Mouse (Mus musculus) adrenal gland (tissue): ENCODE data around the gene Ftcd.

ENCODE experiments used
- intact Hi-C: fragments of 180-260 bp; cut with DNase I; formaldehyde crosslinking; loops from one replicate; pipeline ENCODE4 v1.15.1; 2025
- long read RNA-seq, 2 experiments: library from polyadenylated mRNA; unstranded; transcript quantifications; one replicate each; pipeline ENCODE4 v2.0.0; 2020; ENCODE audit warnings: borderline replicate concordance in 1 of 2; ENCODE audit not compliant: insufficient replicate concordance in 1 of 2

The Ftcd gene
- long read RNA-seq, experiment 1, result 0 reads
- long read RNA-seq, experiment 2, result 0 reads

- intact Hi-C loops, result no loop called here
Observed at GRCm38 (mm10) chr10:76575374-76575773, at the start of gene Ftcd. Gene Ftcd, plus strand, starts transcription at chr10:76575648.

- intact Hi-C loops, result no loop called here
Observed at GRCm38 (mm10) chr10:76530922-76531321, 44.5 kb upstream of the Ftcd start.

- intact Hi-C loops, result no loop called here
Observed at GRCm38 (mm10) chr10:76531375-76531774, 44.1 kb upstream of the Ftcd start, which contains the start of gene Lss. Gene Lss, plus strand, starts transcription at chr10:76531588.

- intact Hi-C loops, result no loop called here
Observed at GRCm38 (mm10) chr10:76531828-76532227, 43.6 kb upstream of the Ftcd start.

- intact Hi-C loops, result no loop called here
Observed at GRCm38 (mm10) chr10:76535526-76535925, 39.9 kb upstream of the Ftcd start.

GRCm38 (mm10) chr10:76537619-76538018 is 37.8 kb upstream of the Ftcd start:
- intact Hi-C loops, result no loop called here

- intact Hi-C loops, result no loop called here
Observed at GRCm38 (mm10) chr10:76541336-76542085, 33.9 kb upstream of the Ftcd start.

- intact Hi-C loops, result no loop called here
Observed at GRCm38 (mm10) chr10:76542636-76543375, 32.6 kb upstream of the Ftcd start.

GRCm38 (mm10) chr10:76546566-76546965 is 28.9 kb upstream of the Ftcd start:
- intact Hi-C loops, result no loop called here

GRCm38 (mm10) chr10:76548218-76548617 is 27.2 kb upstream of the Ftcd start:
- intact Hi-C loops, result no loop called here

- intact Hi-C loops, result loop anchor here (5.0 to 10.0 kb wide), 2 partner anchors 177 to 246 kb away; partner anchors contain the start of gene Col6a1
Observed at GRCm38 (mm10) chr10:76550458-76550857, 25.0 kb upstream of the Ftcd start.

GRCm38 (mm10) chr10:76551556-76551955 is 23.9 kb upstream of the Ftcd start:
- intact Hi-C loops, result loop anchor here (5.0 to 10.0 kb wide), 2 partner anchors 176 to 247 kb away; partner anchors contain the start of gene Col6a1

GRCm38 (mm10) chr10:76554061-76554460 is 21.4 kb upstream of the Ftcd start:
- intact Hi-C loops, result loop anchor here (5.0 to 10.0 kb wide), 2 partner anchors 173 to 249 kb away; partner anchors contain the start of gene Col6a1

GRCm38 (mm10) chr10:76561972-76562371 is 13.5 kb upstream of the Ftcd start, which contains the start of gene Spatc1l:
Gene Spatc1l, plus strand, starts transcription at chr10:76562272.
- intact Hi-C loops, result no loop called here

GRCm38 (mm10) chr10:76569996-76570685 is 5.3 kb upstream of the Ftcd start:
- intact Hi-C loops, result no loop called here

- intact Hi-C loops, result no loop called here
Observed at GRCm38 (mm10) chr10:76571070-76571469, 4.4 kb upstream of the Ftcd start.

GRCm38 (mm10) chr10:76572151-76572550 is 3.3 kb upstream of the Ftcd start:
- intact Hi-C loops, result no loop called here

- intact Hi-C loops, result no loop called here
Observed at GRCm38 (mm10) chr10:76576920-76577319, 1.5 kb downstream of the Ftcd start.

- intact Hi-C loops, result no loop called here
Observed at GRCm38 (mm10) chr10:76584138-76584537, 8.7 kb downstream of the Ftcd start.

- intact Hi-C loops, result no loop called here
Observed at GRCm38 (mm10) chr10:76586190-76586589, 10.7 kb downstream of the Ftcd start.

- intact Hi-C loops, result no loop called here
Observed at GRCm38 (mm10) chr10:76590197-76590596, 14.7 kb downstream of the Ftcd start.
